Mouse (Mus musculus) kidney, postnatal 10 days (tissue): ENCODE results near the gene Gtsf1.

ENCODE experiments used
- DNase-seq: peaks from one replicate; pipeline ENCODE4 v3.0.0; 2021; ENCODE audit warnings: mixed read lengths

Gtsf1 gene

GRCm38 (mm10) chr15:103377752-103378664 is 52.3 kb downstream of the Gtsf1 start:
- no peak for DNase-seq

GRCm38 (mm10) chr15:103376837-103377269 is 53.4 kb downstream of the Gtsf1 start:
- DNase-seq = peak; percentile 58

- no peak for DNase-seq
These were observed 55.0 kb downstream of the Gtsf1 start for GRCm38 (mm10) chr15:103375112-103375800.

GRCm38 (mm10) chr15:103372461-103372860 is 57.8 kb downstream of the Gtsf1 start:
- DNase-seq = no peak

GRCm38 (mm10) chr15:103371741-103372140 is 58.5 kb downstream of the Gtsf1 start:
- DNase-seq = no peak

- no peak for DNase-seq
These were observed 59.1 kb downstream of the Gtsf1 start for GRCm38 (mm10) chr15:103371208-103371607.

GRCm38 (mm10) chr15:103370462-103370861 is 59.8 kb downstream of the Gtsf1 start:
- DNase-seq = no peak

GRCm38 (mm10) chr15:103369123-103369522 is 61.1 kb downstream of the Gtsf1 start:
- DNase-seq = no peak

GRCm38 (mm10) chr15:103368179-103368940 is 61.9 kb downstream of the Gtsf1 start:
- no peak for DNase-seq

GRCm38 (mm10) chr15:103366376-103367149 is 63.7 kb downstream of the Gtsf1 start, which contains the start of gene Itga5:
Itga5 (minus strand) TSS chr15:103366763.
- peak; percentile 85 for DNase-seq

- peak; percentile 79 for DNase-seq
These were observed 64.5 kb downstream of the Gtsf1 start for GRCm38 (mm10) chr15:103365471-103366375.

GRCm38 (mm10) chr15:103364761-103365160 is 65.5 kb downstream of the Gtsf1 start:
- no peak for DNase-seq

- no peak for DNase-seq
These were observed 66.5 kb downstream of the Gtsf1 start for GRCm38 (mm10) chr15:103363809-103364208.

- DNase-seq = no peak
These were observed 67.3 kb downstream of the Gtsf1 start for GRCm38 (mm10) chr15:103362950-103363349.

GRCm38 (mm10) chr15:103362333-103362732 is 67.9 kb downstream of the Gtsf1 start:
- DNase-seq = no peak

GRCm38 (mm10) chr15:103361269-103361668 is 69.0 kb downstream of the Gtsf1 start:
- DNase-seq = no peak

GRCm38 (mm10) chr15:103359869-103360602 is 70.2 kb downstream of the Gtsf1 start:
- DNase-seq = no peak

GRCm38 (mm10) chr15:103359122-103359510 is 71.2 kb downstream of the Gtsf1 start:
- DNase-seq = no peak

GRCm38 (mm10) chr15:103358278-103359121 is 71.8 kb downstream of the Gtsf1 start:
- peak; percentile 41 for DNase-seq
